Mouse (Mus musculus): ENCODE measurements around the gene Cct5. TPM values are rescaled to one million over a fixed set of nuclear protein-coding genes. Genes with fewer than 3 reads are reported as not detected.

The Cct5 gene
- polyA plus RNA-seq, 1 experiment from 2014 or later: 552 TPM

DNA sequence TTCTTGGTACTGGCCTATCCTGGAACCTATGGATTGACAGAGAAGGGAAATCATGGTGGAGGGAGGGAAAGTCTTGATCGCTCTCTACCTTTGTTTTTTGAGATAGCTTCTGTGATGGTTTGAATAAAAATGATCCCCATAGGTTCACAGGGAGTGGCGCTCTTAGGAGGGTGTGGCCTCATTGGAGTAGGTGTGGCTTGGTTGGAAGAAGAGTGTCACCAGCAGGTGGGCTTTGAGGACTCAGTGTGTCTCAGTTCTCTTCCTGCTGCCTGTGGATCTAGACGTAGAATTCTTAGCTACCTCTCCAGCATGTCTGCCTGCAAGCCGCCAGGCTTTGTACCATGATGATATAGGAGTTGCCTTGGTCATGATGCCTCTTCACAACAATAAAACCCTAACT, 39.6 kb downstream of the Cct5 start:
- no peaks in the 10 kb centered on the region for H3K27me3 ChIP-seq
- peaks cover 3% of the 10 kb centered on the region; the same call in 1 of the 2 replicates for H3K9me3 ChIP-seq
- H3K36me3 ChIP-seq: no peaks in the 10 kb centered on the region
- no peak overlapping the region for H3K4me2 ChIP-seq (replicated peaks)
- peaks cover 6% of the 10 kb centered on the region for H3K4me1 ChIP-seq
- 95% methylated on average over 4 of the region's 4 CpGs for WGBS
- H3K27ac ChIP-seq: no peak overlapping the region
- no peak overlapping the region for H3K4me3 ChIP-seq
- H3K9ac ChIP-seq: no peak overlapping the region
- no peak for ATAC-seq (ENCODE audit: low FRiP score, low read depth)

DNA sequence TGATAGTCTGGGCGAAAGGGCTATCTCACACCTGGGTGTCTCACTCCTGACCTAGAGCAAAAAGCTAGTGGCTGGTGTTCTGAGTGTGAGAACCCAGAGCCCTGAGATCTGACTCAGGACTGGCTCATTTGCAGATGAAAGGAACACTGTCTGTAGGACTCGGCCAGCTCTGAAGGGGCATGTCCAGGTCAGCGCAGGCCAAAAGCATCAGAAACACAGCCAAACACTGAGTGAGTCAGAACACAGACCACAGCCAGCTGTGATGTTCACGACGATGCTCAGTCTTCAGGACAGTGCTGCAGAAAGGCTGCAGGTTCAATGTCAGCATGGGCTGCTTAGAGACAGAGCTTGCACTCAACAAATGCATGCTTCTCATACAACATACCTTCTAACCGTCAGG, 40.2 kb downstream of the Cct5 start:
- Histone ChIP-seq H3K27ac (no peak overlapping the region), H3K36me3 (no peaks in the 10 kb centered on the region)
- WGBS: 81% methylated on average over 6 of the region's 6 CpGs

DNA sequence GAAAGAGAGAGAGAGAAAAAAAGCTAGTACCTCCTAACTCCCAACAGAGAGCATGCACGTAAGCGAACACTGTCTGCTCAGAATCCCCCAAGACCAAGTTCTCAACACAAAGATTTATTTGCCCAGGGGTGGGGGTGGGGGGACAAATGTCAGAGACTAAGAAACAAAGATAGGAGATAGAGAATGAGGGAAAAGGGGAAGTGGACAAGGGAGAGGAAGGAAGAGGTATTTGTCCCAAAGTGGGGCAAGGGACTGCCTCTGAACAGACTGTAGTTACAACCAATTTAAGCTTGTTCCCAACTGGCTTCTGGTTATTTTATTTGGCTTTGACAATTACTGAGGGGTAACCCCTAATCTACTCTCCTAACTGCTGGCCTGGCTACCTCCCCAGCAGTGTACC, 46.7 kb downstream of the Cct5 start:
- no peak for ATAC-seq (ENCODE audit: low FRiP score, low read depth)
- no peak overlapping the region for H3K4me2 ChIP-seq (replicated peaks)
- no peak overlapping the region for H3K4me3 ChIP-seq
- H3K9me3 ChIP-seq: peaks cover 1% of the 10 kb centered on the region; the same call in 1 of the 2 replicates
- H3K9ac ChIP-seq: no peak overlapping the region
- H3K36me3 ChIP-seq: no peaks in the 10 kb centered on the region
- 89% methylated on average over 2 of the region's 2 CpGs for WGBS
- H3K27ac ChIP-seq: no peak overlapping the region
- H3K27me3 ChIP-seq: no peaks in the 10 kb centered on the region
- no peaks in the 10 kb centered on the region for H3K4me1 ChIP-seq

More for the DNA sequence above, 40.2 kb downstream of the Cct5 start:
- Histone ChIP-seq H3K4me1 (peaks cover 6% of the 10 kb centered on the region), H3K27me3 (no peaks in the 10 kb centered on the region), H3K9me3 (peaks cover 3% of the 10 kb centered on the region; the same call in 1 of the 2 replicates), H3K9ac (no peak overlapping the region), H3K4me2 (replicated peaks) (no peak overlapping the region), H3K4me3 (no peak overlapping the region)
- no peak for ATAC-seq (ENCODE audit: low FRiP score, low read depth)

DNA sequence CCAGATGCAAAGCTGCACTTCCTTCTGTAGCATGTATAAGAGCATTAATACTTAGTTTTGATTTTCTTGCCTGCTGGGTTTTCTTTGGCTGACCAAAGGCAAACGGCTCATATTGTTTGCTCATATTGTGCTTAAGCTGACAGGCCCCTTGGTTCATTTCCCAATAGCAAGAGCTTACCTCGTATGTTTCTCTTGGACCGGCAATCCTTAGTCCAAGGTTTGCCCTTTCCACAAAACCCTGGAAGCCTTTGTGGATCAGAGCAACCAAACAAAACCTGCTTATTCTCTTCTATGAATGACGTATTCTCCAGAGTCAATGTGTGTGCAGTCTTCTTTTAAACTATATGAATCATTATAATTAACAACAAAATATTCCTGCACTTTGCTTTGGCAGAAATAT, 51.2 kb downstream of the Cct5 start:
- no peak overlapping the region for H3K4me2 ChIP-seq (replicated peaks)
- H3K27ac ChIP-seq: no peak overlapping the region
- H3K27me3 ChIP-seq: no peaks in the 10 kb centered on the region
- WGBS: 86% methylated on average over 4 of the region's 4 CpGs
- no peak for ATAC-seq (ENCODE audit: low FRiP score, low read depth)
- no peaks in the 10 kb centered on the region for H3K9me3 ChIP-seq
- no peaks in the 10 kb centered on the region for H3K36me3 ChIP-seq
- no peak overlapping the region for H3K4me3 ChIP-seq
- H3K9ac ChIP-seq: no peak overlapping the region
- H3K4me1 ChIP-seq: no peaks in the 10 kb centered on the region

DNA sequence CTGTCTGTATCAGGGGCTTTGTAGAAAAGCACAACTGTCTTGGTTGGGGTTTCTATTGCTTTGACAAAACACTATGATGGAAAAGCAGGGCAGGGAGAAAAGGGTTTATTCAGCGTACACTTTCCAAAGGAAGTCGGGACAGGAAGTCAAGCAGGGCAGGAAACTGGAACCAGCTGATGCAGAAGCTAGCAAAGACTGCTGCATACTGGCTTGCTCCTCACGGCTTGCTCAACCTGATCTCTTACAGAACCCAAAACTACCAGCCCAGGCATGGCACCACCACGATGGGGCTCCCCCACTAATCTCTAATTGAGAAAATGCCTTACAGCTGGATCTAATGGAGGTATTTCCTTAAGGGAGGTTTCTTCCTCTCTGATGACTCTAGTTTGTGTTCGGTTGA, 54.2 kb downstream of the Cct5 start:
- 37% methylated on average over 5 of the region's 5 CpGs for WGBS
- no peaks in the 10 kb centered on the region for H3K36me3 ChIP-seq
- H3K4me1 ChIP-seq: peaks cover 10% of the 10 kb centered on the region
- no peak overlapping the region for H3K4me3 ChIP-seq
- no peak overlapping the region for H3K9ac ChIP-seq
- H3K4me2 ChIP-seq (replicated peaks): no peak overlapping the region
- no peaks in the 10 kb centered on the region for H3K27me3 ChIP-seq
- ATAC-seq (ENCODE audit: low FRiP score, low read depth): no peak
- H3K27ac ChIP-seq: no peak overlapping the region
- H3K9me3 ChIP-seq: no peaks in the 10 kb centered on the region

DNA sequence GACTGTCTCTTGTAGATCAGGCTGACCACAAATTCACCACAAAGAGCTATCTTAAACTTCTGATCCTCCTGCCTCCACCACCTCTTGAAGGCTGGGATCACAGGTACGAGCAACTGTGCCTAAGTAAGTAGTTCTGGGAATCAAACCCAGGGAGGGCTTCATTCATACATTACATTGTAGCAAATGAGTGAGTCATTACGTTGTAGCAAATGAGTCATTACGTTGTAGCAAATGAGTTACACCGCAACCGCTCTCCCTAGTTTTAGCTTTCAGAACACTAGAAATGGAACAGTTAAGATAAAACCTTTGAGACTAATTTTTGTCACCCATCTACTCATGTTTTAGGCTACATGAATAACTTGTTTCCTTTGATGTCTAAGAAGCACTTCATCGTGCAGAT, 55.3 kb downstream of the Cct5 start:
- no peak overlapping the region for H3K9ac ChIP-seq
- H3K27me3 ChIP-seq: no peaks in the 10 kb centered on the region
- ATAC-seq (ENCODE audit: low FRiP score, low read depth): no peak
- WGBS: 88% methylated on average over 6 of the region's 6 CpGs
- no peak overlapping the region for H3K27ac ChIP-seq
- no peaks in the 10 kb centered on the region for H3K9me3 ChIP-seq
- H3K4me3 ChIP-seq: no peak overlapping the region
- no peaks in the 10 kb centered on the region for H3K36me3 ChIP-seq
- no peak overlapping the region for H3K4me2 ChIP-seq (replicated peaks)
- H3K4me1 ChIP-seq: peaks cover 18% of the 10 kb centered on the region

GRCm38 (mm10) chr15:31545058-31545457, 56.5 kb downstream of the Cct5 start:
- WGBS: 26% methylated on average over 1 of the region's 1 CpGs
- H3K27ac ChIP-seq: no peak overlapping the region
- peaks cover 23% of the 10 kb centered on the region for H3K4me1 ChIP-seq
- no peaks in the 10 kb centered on the region for H3K27me3 ChIP-seq
- H3K9me3 ChIP-seq: no peaks in the 10 kb centered on the region
- H3K9ac ChIP-seq: no peak overlapping the region
- ATAC-seq (ENCODE audit: low FRiP score, low read depth): no peak
- no peak overlapping the region for H3K4me2 ChIP-seq (replicated peaks)
- H3K4me3 ChIP-seq: no peak overlapping the region
- no peaks in the 10 kb centered on the region for H3K36me3 ChIP-seq

DNA sequence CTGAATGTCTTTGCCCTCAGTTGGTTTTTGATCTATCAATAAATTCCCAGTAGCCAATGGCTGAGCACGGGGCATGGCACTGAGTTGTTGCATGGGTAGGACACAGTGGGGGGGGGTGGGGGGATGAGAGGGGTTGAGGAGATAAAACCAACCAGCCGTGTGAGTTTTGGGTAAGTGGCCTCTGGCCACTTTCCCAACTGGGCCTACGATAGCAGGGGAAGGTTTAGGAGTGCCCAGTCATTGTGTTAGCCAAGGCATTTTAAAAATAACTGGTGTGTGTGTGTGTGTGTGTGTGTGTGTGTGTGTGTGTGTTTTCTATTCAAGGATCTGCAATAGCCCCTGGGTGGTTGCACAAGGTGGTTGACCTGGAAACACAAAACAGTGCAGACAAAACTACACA, 58.4 kb downstream of the Cct5 start:
- H3K4me3 ChIP-seq: no peak overlapping the region
- H3K9me3 ChIP-seq: peaks cover 3% of the 10 kb centered on the region; the same call in 1 of the 2 replicates
- ATAC-seq (ENCODE audit: low FRiP score, low read depth): no peak
- H3K27ac ChIP-seq: no peak overlapping the region
- no peak overlapping the region for H3K9ac ChIP-seq
- no peaks in the 10 kb centered on the region for H3K27me3 ChIP-seq
- WGBS: 22% methylated on average over 3 of the region's 3 CpGs
- no peak overlapping the region for H3K4me2 ChIP-seq (replicated peaks)
- H3K36me3 ChIP-seq: no peaks in the 10 kb centered on the region
- peaks cover 26% of the 10 kb centered on the region for H3K4me1 ChIP-seq

DNA sequence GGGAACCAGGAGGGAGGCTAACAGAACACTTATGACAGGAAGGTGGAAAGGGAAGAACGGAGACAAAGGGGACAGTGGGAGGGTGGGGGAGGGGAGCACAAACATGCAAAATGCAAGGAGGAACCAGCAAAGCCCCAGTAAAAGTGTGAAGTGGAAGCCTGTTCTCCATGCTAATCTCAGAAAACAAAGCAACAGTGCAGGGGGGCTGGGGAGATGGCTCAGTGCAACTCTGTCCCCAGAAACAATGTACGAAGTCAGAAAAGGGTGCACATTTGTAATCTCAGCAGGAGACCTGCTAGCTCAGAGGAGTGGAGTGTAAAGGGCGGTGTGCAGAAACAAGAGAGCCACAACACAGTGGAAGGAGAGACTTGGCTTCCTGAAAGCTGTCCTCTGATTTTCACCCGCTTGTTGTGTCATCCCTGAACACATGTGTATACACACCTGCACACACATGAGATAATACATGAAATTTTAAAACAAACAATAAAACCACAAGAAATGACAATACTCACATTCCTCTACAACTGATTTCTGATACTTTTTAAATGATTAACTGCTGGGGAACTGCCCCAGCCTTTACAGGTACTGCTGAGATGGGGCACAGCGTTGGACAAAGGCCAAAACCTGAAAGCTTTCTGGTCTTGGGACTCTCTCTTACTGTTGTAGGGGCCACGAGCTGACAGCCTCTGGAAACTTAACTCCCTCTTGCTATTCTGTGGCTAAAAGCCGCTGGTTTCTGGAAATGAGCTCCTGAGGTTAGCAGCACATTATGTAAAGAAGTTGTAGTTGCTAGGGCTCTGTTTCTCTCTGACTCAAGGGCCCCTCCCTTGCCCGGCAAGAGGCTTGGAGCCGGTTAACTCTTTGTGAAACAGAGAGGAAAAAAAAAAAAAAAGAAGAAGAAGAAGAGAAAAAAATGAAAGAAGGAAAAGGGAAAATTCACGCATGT, 59.3 kb downstream of the Cct5 start:
- H3K4me1 ChIP-seq: peaks cover 26% of the 10 kb centered on the region
- ATAC-seq (ENCODE audit: low FRiP score, low read depth): no peak
- no peaks in the 10 kb centered on the region for H3K27me3 ChIP-seq
- peaks cover 3% of the 10 kb centered on the region; the same call in 1 of the 2 replicates for H3K9me3 ChIP-seq
- no peaks in the 10 kb centered on the region for H3K36me3 ChIP-seq
- H3K27ac ChIP-seq: peak overlapping the region; percentile 67; the same call in 1 of the 2 replicates
- H3K4me3 ChIP-seq: no peak overlapping the region
- no peak overlapping the region for H3K9ac ChIP-seq
- peak overlapping the region; percentile 27; the same call in 1 of the 2 replicates for H3K4me2 ChIP-seq (replicated peaks)
- 12% methylated on average over 10 of the region's 10 CpGs for WGBS

Other genes starting within 250 kb of the Cct5 start
- 0.43 and 0.50 TPM in 2 replicates for gene Ankrd33b, start 234.1 kb downstream of the Cct5 start, polyA plus RNA-seq (2015; fragmentation: Nextera tagmentation; extraction: Ambion mirVana)
- gene Ropn1l, start 148.1 kb downstream of the Cct5 start, polyA plus RNA-seq (2015; fragmentation: Nextera tagmentation; extraction: Ambion mirVana): 1.4 and 1.7 TPM in 2 replicates
- 28.7 and 32.0 TPM in 2 replicates for gene March6, start 70.8 kb downstream of the Cct5 start, polyA plus RNA-seq (2015; fragmentation: Nextera tagmentation; extraction: Ambion mirVana)
- gene Cmbl, start 36.4 kb downstream of the Cct5 start, polyA plus RNA-seq (2015; fragmentation: Nextera tagmentation; extraction: Ambion mirVana): 1.8 and 2.2 TPM in 2 replicates
- gene Fam173b, start within 50 bp of the Cct5 start, polyA plus RNA-seq (2015; fragmentation: Nextera tagmentation; extraction: Ambion mirVana): 11.4 and 11.9 TPM in 2 replicates